Mouse (Mus musculus): ENCODE results near the gene Trpm8. TPM values are rescaled to one million over a fixed set of nuclear protein-coding genes. Genes with fewer than 3 reads are reported as not detected.

The Trpm8 gene
- polyA plus RNA-seq, 1 experiment from 2014 or later: not detected

DNA sequence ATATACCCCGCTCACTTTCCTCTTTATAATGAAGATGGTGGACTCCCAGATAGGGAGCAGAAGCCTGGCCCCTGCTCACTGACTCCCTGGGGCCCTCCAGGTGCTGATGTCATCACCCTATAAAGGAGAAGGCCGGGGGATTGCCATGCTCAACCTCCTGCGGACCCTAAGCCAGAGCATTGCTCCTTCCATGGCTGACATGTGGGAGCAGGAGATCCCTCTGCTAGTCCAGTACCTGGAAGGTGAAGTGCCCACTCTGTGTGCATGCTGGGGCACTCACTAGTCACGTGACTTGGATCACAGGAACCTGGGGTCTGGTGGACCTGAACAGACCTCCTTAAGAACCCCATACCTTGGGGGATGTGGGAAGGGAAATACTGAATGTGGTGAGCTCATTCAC lies 36.9 kb upstream of the Trpm8 start:
- no peaks in the 10 kb centered on the region for H3K27me3 ChIP-seq (ENCODE audit: control insufficient read depth, insufficient read depth, low read length)
- no peak overlapping the region for H3K4me2 ChIP-seq (ENCODE audit: low read depth, low read length, severe bottlenecking)
- ATAC-seq (replicated peaks; ENCODE audit: low FRiP score) (peak; percentile 2; the same call in 1 of the 2 replicates), DNase-seq (ENCODE audit: low spot score) (no peak)
- no peaks in the 10 kb centered on the region for H3K4me1 ChIP-seq (replicated peaks; ENCODE audit: control insufficient read depth, insufficient read depth, low read length)
- H3K36me3 ChIP-seq (ENCODE audit: control insufficient read depth, insufficient read depth, low read length): no peaks in the 10 kb centered on the region
- H3K9ac ChIP-seq (ENCODE audit: low read length): no peak overlapping the region
- no peak overlapping the region for H3K27ac ChIP-seq (ENCODE audit: low read depth, low read length)
- H3K4me3 ChIP-seq (ENCODE audit: low read depth, low read length): no peak overlapping the region
- H3K9me3 ChIP-seq (ENCODE audit: control insufficient read depth, low read length): peaks cover 92% of the 10 kb centered on the region
- 75% methylated on average over 4 of the region's 4 CpGs for WGBS

DNA sequence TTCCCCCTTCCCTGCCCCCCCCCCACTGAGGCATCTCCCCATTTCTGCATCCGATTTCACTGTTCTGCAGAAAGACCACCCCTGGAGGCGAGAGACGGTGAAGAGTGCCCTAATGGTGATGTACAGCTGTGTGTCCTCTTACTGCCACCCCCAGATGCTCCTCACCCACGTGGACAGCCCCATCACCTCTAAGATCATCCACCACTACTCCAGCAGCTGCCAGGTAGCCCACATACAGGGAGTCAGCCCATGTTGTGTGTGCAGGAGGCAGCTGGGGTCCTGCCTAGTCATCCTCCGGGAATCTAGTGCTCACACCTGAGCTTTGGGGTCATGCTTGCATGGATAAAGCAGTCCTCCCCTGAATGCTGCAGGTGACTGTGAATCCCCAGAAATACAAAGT lies 33.6 kb upstream of the Trpm8 start:
- ATAC-seq (replicated peaks; ENCODE audit: low FRiP score) (no peak), DNase-seq (ENCODE audit: low spot score) (no peak)
- 69% methylated on average over 5 of the region's 5 CpGs for WGBS
- H3K9ac ChIP-seq (ENCODE audit: low read length): no peak overlapping the region
- no peak overlapping the region for H3K4me3 ChIP-seq (ENCODE audit: low read depth, low read length)
- H3K4me1 ChIP-seq (replicated peaks; ENCODE audit: control insufficient read depth, insufficient read depth, low read length): no peaks in the 10 kb centered on the region
- no peak overlapping the region for H3K4me2 ChIP-seq (ENCODE audit: low read depth, low read length, severe bottlenecking)
- H3K9me3 ChIP-seq (ENCODE audit: control insufficient read depth, low read length): peaks cover 95% of the 10 kb centered on the region
- no peaks in the 10 kb centered on the region for H3K36me3 ChIP-seq (ENCODE audit: control insufficient read depth, insufficient read depth, low read length)
- no peak overlapping the region for H3K27ac ChIP-seq (ENCODE audit: low read depth, low read length)
- no peaks in the 10 kb centered on the region for H3K27me3 ChIP-seq (ENCODE audit: control insufficient read depth, insufficient read depth, low read length)

DNA sequence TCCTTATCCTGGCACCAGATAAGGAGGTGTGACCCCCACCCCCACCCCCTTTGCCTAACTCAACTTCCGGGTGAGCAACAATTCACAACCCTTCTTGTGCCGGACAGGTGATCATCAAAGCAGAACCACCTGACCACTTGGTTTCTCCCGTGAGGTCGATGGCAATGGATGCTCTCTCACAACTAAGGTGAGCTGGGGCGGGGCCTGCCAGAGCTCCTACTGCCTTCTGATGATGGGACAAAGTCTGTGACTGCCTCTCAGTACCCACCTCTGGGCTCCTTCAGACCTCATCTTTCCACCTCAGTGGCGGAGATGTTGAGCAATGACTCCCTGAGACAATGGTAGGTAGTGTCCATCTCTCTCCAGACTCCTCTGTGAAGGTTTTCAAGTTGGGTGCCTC lies 31.6 kb upstream of the Trpm8 start:
- WGBS: 78% methylated on average over 6 of the region's 6 CpGs
- H3K4me1 ChIP-seq (replicated peaks; ENCODE audit: control insufficient read depth, insufficient read depth, low read length): no peaks in the 10 kb centered on the region
- ATAC-seq (replicated peaks; ENCODE audit: low FRiP score): no peak

DNA sequence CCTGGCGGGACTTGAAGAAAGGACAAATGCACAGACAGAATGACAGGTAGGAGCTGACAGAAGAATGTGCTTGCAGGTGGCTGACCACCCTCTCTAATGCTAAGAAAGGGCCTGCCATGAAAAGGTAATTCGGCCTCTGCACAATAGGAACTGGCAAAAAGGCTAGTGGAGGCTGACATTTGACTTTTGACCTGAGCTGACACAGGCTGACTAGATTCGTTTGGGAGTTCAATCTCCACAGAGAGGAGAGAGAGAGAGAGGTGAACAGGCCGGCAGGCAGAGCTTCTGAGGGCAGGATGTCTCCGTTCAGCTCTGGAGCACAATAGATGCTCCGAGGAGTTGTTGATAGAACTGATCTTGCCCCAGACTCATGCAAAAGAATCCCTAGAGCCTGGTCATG lies 31.1 kb upstream of the Trpm8 start:
- 42% methylated on average over 6 of the region's 6 CpGs for WGBS
- Histone ChIP-seq H3K4me3 (ENCODE audit: low read depth, low read length) (no peak overlapping the region), H3K9ac (ENCODE audit: low read length) (no peak overlapping the region), H3K4me1 (replicated peaks; ENCODE audit: control insufficient read depth, insufficient read depth, low read length) (no peaks in the 10 kb centered on the region), H3K27ac (ENCODE audit: low read depth, low read length) (no peak overlapping the region), H3K9me3 (ENCODE audit: control insufficient read depth, low read length) (peaks cover 95% of the 10 kb centered on the region), H3K27me3 (ENCODE audit: control insufficient read depth, insufficient read depth, low read length) (no peaks in the 10 kb centered on the region), H3K36me3 (ENCODE audit: control insufficient read depth, insufficient read depth, low read length) (no peaks in the 10 kb centered on the region), H3K4me2 (ENCODE audit: low read depth, low read length, severe bottlenecking) (no peak overlapping the region)
- ATAC-seq (replicated peaks; ENCODE audit: low FRiP score): no peak
- no peak for DNase-seq (ENCODE audit: low spot score)

More for the DNA sequence above, 31.6 kb upstream of the Trpm8 start:
- Histone ChIP-seq H3K9ac (ENCODE audit: low read length) (no peak overlapping the region), H3K4me2 (ENCODE audit: low read depth, low read length, severe bottlenecking) (no peak overlapping the region), H3K9me3 (ENCODE audit: control insufficient read depth, low read length) (peaks cover 95% of the 10 kb centered on the region), H3K27me3 (ENCODE audit: control insufficient read depth, insufficient read depth, low read length) (no peaks in the 10 kb centered on the region), H3K36me3 (ENCODE audit: control insufficient read depth, insufficient read depth, low read length) (no peaks in the 10 kb centered on the region), H3K27ac (ENCODE audit: low read depth, low read length) (no peak overlapping the region), H3K4me3 (ENCODE audit: low read depth, low read length) (no peak overlapping the region)
- no peak for DNase-seq (ENCODE audit: low spot score)

DNA sequence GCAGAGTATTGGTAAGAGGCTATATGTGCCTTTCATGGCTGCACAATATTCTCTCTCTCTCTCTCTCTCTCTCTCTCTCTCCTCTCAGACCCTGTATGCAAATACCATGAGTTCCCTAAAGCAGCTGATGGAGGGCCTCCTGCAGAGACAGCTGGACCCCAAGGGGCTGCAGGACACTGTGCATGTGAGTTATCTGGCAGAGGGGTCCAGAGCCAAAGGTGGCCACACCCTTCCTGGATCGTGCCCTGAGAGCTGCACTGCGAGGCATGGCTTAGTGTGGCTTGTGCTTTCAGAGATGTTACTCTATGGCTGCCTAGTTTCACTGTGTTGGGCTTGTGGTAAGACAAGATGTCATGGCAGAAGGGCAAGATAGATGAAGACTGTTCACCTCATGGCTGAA lies 29.8 kb upstream of the Trpm8 start:
- H3K4me3 ChIP-seq (ENCODE audit: low read depth, low read length): no peak overlapping the region
- 62% methylated on average over 2 of the region's 2 CpGs for WGBS
- ATAC-seq (replicated peaks; ENCODE audit: low FRiP score) (no peak), DNase-seq (ENCODE audit: low spot score) (no peak)
- H3K36me3 ChIP-seq (ENCODE audit: control insufficient read depth, insufficient read depth, low read length): no peaks in the 10 kb centered on the region
- H3K27me3 ChIP-seq (ENCODE audit: control insufficient read depth, insufficient read depth, low read length): no peaks in the 10 kb centered on the region
- no peak overlapping the region for H3K4me2 ChIP-seq (ENCODE audit: low read depth, low read length, severe bottlenecking)
- no peaks in the 10 kb centered on the region for H3K4me1 ChIP-seq (replicated peaks; ENCODE audit: control insufficient read depth, insufficient read depth, low read length)
- no peak overlapping the region for H3K9ac ChIP-seq (ENCODE audit: low read length)
- peaks cover 94% of the 10 kb centered on the region for H3K9me3 ChIP-seq (ENCODE audit: control insufficient read depth, low read length)
- no peak overlapping the region for H3K27ac ChIP-seq (ENCODE audit: low read depth, low read length)

DNA sequence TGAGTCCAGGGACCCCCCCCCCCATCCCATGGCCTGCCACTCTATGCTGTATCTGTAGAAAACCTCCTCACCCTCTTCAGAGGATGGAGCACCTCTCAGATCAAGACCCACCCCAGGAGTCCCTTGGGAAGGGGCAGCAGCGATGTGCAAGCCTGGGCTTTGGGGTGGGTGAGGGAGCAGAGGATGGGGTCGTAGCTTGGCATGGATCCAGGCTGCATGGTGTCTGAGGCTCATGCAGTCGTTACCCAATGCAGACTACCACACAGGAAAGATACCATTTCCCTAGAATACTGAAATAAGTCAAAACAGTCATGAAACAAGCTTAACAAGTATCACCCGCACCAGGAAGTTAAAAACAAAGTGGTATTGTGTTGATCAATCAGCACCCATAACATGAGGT lies 28.8 kb upstream of the Trpm8 start:
- no peak for ATAC-seq (replicated peaks; ENCODE audit: low FRiP score)
- Histone ChIP-seq H3K27me3 (ENCODE audit: control insufficient read depth, insufficient read depth, low read length) (no peaks in the 10 kb centered on the region), H3K9me3 (ENCODE audit: control insufficient read depth, low read length) (peaks cover 96% of the 10 kb centered on the region), H3K9ac (ENCODE audit: low read length) (no peak overlapping the region), H3K4me3 (ENCODE audit: low read depth, low read length) (no peak overlapping the region), H3K36me3 (ENCODE audit: control insufficient read depth, insufficient read depth, low read length) (no peaks in the 10 kb centered on the region), H3K4me2 (ENCODE audit: low read depth, low read length, severe bottlenecking) (no peak overlapping the region), H3K27ac (ENCODE audit: low read depth, low read length) (no peak overlapping the region), H3K4me1 (replicated peaks; ENCODE audit: control insufficient read depth, insufficient read depth, low read length) (no peaks in the 10 kb centered on the region)
- DNase-seq (ENCODE audit: low spot score): no peak
- 77% methylated on average over 4 of the region's 4 CpGs for WGBS

DNA sequence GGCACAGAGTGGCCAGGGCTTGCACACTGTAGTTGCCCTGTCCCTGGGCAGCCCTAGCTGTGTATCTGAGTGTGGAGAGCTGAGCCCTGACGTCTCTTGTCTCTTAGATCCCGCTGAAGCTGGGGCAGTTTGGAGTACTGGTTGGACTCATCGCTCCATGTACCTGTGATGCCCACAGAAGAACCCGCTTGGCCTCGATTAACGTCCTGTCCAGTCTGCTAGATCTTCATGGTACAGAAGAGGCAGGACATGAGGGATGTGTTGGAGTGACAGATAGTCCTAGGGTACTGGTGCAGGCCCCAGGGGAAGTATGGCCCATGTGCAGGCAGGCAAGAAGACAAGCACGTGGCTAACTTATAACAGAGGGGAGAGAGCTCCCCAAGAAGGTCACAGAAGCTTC lies 27.9 kb upstream of the Trpm8 start:
- Histone ChIP-seq H3K4me1 (replicated peaks; ENCODE audit: control insufficient read depth, insufficient read depth, low read length) (no peaks in the 10 kb centered on the region), H3K4me3 (ENCODE audit: low read depth, low read length) (no peak overlapping the region), H3K9ac (ENCODE audit: low read length) (no peak overlapping the region), H3K27ac (ENCODE audit: low read depth, low read length) (no peak overlapping the region), H3K4me2 (ENCODE audit: low read depth, low read length, severe bottlenecking) (no peak overlapping the region), H3K9me3 (ENCODE audit: control insufficient read depth, low read length) (peaks cover 96% of the 10 kb centered on the region), H3K36me3 (ENCODE audit: control insufficient read depth, insufficient read depth, low read length) (no peaks in the 10 kb centered on the region), H3K27me3 (ENCODE audit: control insufficient read depth, insufficient read depth, low read length) (no peaks in the 10 kb centered on the region)
- peak; percentile 69 for DNase-seq (ENCODE audit: low spot score)
- no peak for ATAC-seq (replicated peaks; ENCODE audit: low FRiP score)
- WGBS: 78% methylated on average over 7 of the region's 7 CpGs

DNA sequence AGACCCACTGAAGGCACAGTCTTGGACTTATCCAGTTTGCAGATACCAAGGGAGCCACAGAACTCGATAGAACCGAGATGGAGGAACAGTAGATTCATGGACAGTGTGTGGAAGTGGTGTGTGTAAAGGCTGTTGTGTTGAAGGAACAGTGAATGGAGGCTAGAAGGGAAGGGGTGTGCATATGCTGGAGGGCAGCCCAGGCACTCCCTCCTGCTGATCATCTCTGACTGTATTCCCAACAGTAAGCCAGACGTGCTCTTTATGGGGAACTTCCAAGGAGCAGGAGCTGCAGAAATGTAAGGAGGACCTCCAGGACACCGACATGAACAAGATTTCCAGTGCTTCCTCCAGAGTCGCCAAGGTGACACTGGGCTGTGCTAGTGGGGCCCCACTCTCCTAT lies 27.4 kb upstream of the Trpm8 start:
- peaks cover 96% of the 10 kb centered on the region for H3K9me3 ChIP-seq (ENCODE audit: control insufficient read depth, low read length)
- ATAC-seq (replicated peaks; ENCODE audit: low FRiP score): no peak

DNA sequence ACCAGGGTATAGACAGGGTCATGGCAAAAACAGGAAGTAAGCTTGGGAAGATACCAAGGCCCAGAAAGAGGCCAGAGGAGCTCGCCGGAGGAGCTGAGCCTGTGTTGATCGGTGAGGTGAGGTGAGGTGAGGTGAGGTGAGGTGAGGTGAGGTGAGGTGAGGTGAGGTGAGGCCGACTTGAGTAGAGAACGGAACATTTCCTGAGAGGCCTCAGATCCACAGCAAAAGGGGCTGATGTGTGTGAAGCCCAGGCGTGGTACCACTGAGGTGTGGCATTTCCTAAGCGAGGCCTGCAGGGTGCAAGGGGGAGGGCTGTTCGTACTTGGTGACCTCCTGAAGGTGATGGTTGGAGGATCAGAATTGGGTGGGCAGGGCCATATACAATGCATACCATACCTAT lies 24.4 kb upstream of the Trpm8 start:
- 77% methylated on average over 8 of the region's 8 CpGs for WGBS

More for the DNA sequence above, 27.4 kb upstream of the Trpm8 start:
- WGBS: 82% methylated on average over 5 of the region's 5 CpGs
- no peaks in the 10 kb centered on the region for H3K4me1 ChIP-seq (replicated peaks; ENCODE audit: control insufficient read depth, insufficient read depth, low read length)
- no peak overlapping the region for H3K4me3 ChIP-seq (ENCODE audit: low read depth, low read length)
- no peak overlapping the region for H3K9ac ChIP-seq (ENCODE audit: low read length)
- H3K36me3 ChIP-seq (ENCODE audit: control insufficient read depth, insufficient read depth, low read length): no peaks in the 10 kb centered on the region
- H3K27ac ChIP-seq (ENCODE audit: low read depth, low read length): no peak overlapping the region
- H3K4me2 ChIP-seq (ENCODE audit: low read depth, low read length, severe bottlenecking): no peak overlapping the region
- DNase-seq (ENCODE audit: low spot score): no peak
- no peaks in the 10 kb centered on the region for H3K27me3 ChIP-seq (ENCODE audit: control insufficient read depth, insufficient read depth, low read length)

More for the DNA sequence above, 24.4 kb upstream of the Trpm8 start:
- H3K9me3 ChIP-seq (ENCODE audit: control insufficient read depth, low read length): peaks cover 96% of the 10 kb centered on the region
- H3K4me3 ChIP-seq (ENCODE audit: low read depth, low read length): no peak overlapping the region
- H3K4me2 ChIP-seq (ENCODE audit: low read depth, low read length, severe bottlenecking): no peak overlapping the region
- H3K9ac ChIP-seq (ENCODE audit: low read length): no peak overlapping the region
- ATAC-seq (replicated peaks; ENCODE audit: low FRiP score) (no peak), DNase-seq (ENCODE audit: low spot score) (no peak)
- no peaks in the 10 kb centered on the region for H3K4me1 ChIP-seq (replicated peaks; ENCODE audit: control insufficient read depth, insufficient read depth, low read length)
- H3K27me3 ChIP-seq (ENCODE audit: control insufficient read depth, insufficient read depth, low read length): no peaks in the 10 kb centered on the region
- H3K36me3 ChIP-seq (ENCODE audit: control insufficient read depth, insufficient read depth, low read length): no peaks in the 10 kb centered on the region
- no peak overlapping the region for H3K27ac ChIP-seq (ENCODE audit: low read depth, low read length)

All from forebrain, embryonic 11.5 days (tissue).